20 mouse cellular contexts compared by ENCODE assay signal in the genomic region with DNA sequence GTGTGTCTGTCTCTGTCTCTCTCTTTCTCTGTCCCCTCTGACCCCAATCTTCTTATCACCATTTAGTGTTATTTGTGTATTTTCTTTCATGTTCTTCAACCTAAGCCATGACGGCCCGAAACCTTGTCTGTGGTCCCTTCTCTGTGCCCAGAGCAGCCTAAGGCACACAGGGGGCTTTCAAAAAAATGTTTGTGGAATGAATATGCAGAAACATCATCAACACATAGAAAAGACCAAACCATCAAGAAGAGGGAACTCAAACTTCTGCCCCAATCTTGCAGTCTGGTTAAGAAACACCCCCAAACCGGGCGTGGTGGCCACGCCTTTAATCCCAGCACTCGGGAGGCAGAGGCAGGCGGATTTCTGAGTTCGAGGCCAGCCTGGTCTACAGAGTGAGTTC. TPM values are rescaled to one million over a fixed set of nuclear protein-coding genes. Genes with fewer than 3 reads are reported as not detected.
DNase-seq lines count a peak whose midpoint lies in the region; ATAC-seq and TF ChIP-seq lines count a peak whose summit lies in the region.
"Had no signal": no experiment of that assay in that cellular context is flagged by ENCODE, and none has a peak within 500 bp of the region (broad histone marks: within the 10 kb centered on the region; RNA-seq: fewer than 3 reads in every experiment).

No protein-coding gene starts in this region.

- no peak for ATAC-seq in hindbrain, embryonic 12.5 days (ENCODE audit: low FRiP score)
- ATAC-seq in hindbrain, embryonic 14.5 days (ENCODE audit: low FRiP score): no peak
- no peak for ATAC-seq in embryonic facial prominence, embryonic 14.5 days (ENCODE audit: low read depth)
- ATAC-seq in heart, embryonic 11.5 days (replicated peaks; ENCODE audit: insufficient number of reproducible peaks, low FRiP score, low TSS enrichment): no peak
- no peak for ATAC-seq in liver, embryonic 11.5 days (replicated peaks; ENCODE audit: low FRiP score)

- TF ChIP-seq CTCF in cerebellum, adult 2 months (IDR thresholded peaks at IDR 0.05; ENCODE audit: borderline replicate concordance, insufficient read depth, low read depth, low read length): no peak
- TF ChIP-seq CTCF in ES-Bruce4 (IDR thresholded peaks at IDR 0.05; ENCODE audit: low read depth, low read length): no peak

- H3K9ac ChIP-seq in hindbrain, embryonic 12.5 days: no peak overlapping the region
- H3K9ac ChIP-seq in hindbrain, embryonic 14.5 days: no peak overlapping the region
- H3K9ac ChIP-seq in ES-Bruce4 (ENCODE audit: low read depth, poor library complexity, severe bottlenecking): no peak overlapping the region
- H3K9ac ChIP-seq in embryonic facial prominence, embryonic 14.5 days (ENCODE audit: low read depth, low read length): no peak overlapping the region
- H3K9ac ChIP-seq in heart, embryonic 11.5 days (ENCODE audit: low read depth, low read length): no peak overlapping the region
- H3K9ac ChIP-seq in liver, embryonic 11.5 days (ENCODE audit: low read depth, low read length): no peak overlapping the region
- H3K9ac ChIP-seq: liver, embryonic 14.5 days; lung, embryonic 15.5 days had no signal

- TF ChIP-seq EP300 in ES-Bruce4 (IDR thresholded peaks at IDR 0.05; ENCODE audit: insufficient read depth, low read depth, low read length): no peak

- H3K27me3 ChIP-seq in cerebellum, adult 2 months (ENCODE audit: control insufficient read depth, insufficient read depth, low read length): no peaks in the 10 kb centered on the region
- no peaks in the 10 kb centered on the region for H3K27me3 ChIP-seq in hindbrain, embryonic 12.5 days
- no peaks in the 10 kb centered on the region for H3K27me3 ChIP-seq in hindbrain, embryonic 14.5 days (ENCODE audit: control insufficient read depth, insufficient read depth, low read length)
- H3K27me3 ChIP-seq in ES-Bruce4 (ENCODE audit: control insufficient read depth, insufficient read depth, low read length, poor library complexity, severe bottlenecking): no peaks in the 10 kb centered on the region
- no peaks in the 10 kb centered on the region for H3K27me3 ChIP-seq in embryonic facial prominence, embryonic 14.5 days (replicated peaks; ENCODE audit: control insufficient read depth, insufficient read depth, low read length)
- no peaks in the 10 kb centered on the region for H3K27me3 ChIP-seq in heart, embryonic 11.5 days (ENCODE audit: control insufficient read depth, insufficient read depth, low read length)
- H3K27me3 ChIP-seq in liver, embryonic 11.5 days (replicated peaks; ENCODE audit: control insufficient read depth, insufficient read depth, low read length): 0 out of 2 replicates have a peak, but pooled peaks cover 3% of the 10 kb centered on the region
- H3K27me3 ChIP-seq: lung, embryonic 15.5 days had no signal

- DNase-seq in cerebellum, adult 2 months: no peak
- no peak for DNase-seq in cerebellum, postnatal 4 days (ENCODE audit: low spot score in 2 of 2)
- DNase-seq in hindbrain, embryonic 14.5 days (ENCODE audit: low spot score): no peak
- DNase-seq in embryonic facial prominence, embryonic 14.5 days (ENCODE audit: low spot score): no peak
- no peak for DNase-seq in liver, embryonic 11.5 days (ENCODE audit: low spot score)
- DNase-seq: cerebellum, postnatal 14 days; heart, postnatal 10 days; kidney, adult 11 months; layer of hippocampus, postnatal 36 days; lung, postnatal 4 days; right cerebral cortex, postnatal 25 days; thymus, postnatal 4 days had no signal

- H3K27ac ChIP-seq in cerebellum, adult 2 months (ENCODE audit: insufficient read depth, low read length): peak overlapping the region; percentile 75; the same call in 1 of the 2 replicates
- H3K27ac ChIP-seq in hindbrain, embryonic 12.5 days: peak overlapping the region; percentile 35; the same call in 1 of the 2 replicates
- H3K27ac ChIP-seq in hindbrain, embryonic 14.5 days: no peak overlapping the region
- peak overlapping the region; percentile 99 for H3K27ac ChIP-seq in ES-Bruce4 (ENCODE audit: insufficient read depth, low read length)
- H3K27ac ChIP-seq in embryonic facial prominence, embryonic 14.5 days (replicated peaks; ENCODE audit: low read depth, low read length): 0 out of 2 replicates have a peak overlapping the region, but pooled peaks have one; percentile 11
- no peak overlapping the region for H3K27ac ChIP-seq in heart, embryonic 11.5 days (ENCODE audit: low read depth, low read length)
- no peak overlapping the region for H3K27ac ChIP-seq in liver, embryonic 11.5 days (ENCODE audit: low read depth, low read length)
- H3K27ac ChIP-seq: heart, embryonic 10.5 days; kidney, postnatal 0 days; layer of hippocampus, adult 2 months; liver, embryonic 14.5 days; lung, embryonic 15.5 days had no signal

- H3K36me3 ChIP-seq in hindbrain, embryonic 12.5 days: peaks cover 14% of the 10 kb centered on the region
- H3K36me3 ChIP-seq in hindbrain, embryonic 14.5 days (replicated peaks; ENCODE audit: control insufficient read depth, insufficient read depth): peaks cover 13% of the 10 kb centered on the region
- peaks cover 40% of the 10 kb centered on the region for H3K36me3 ChIP-seq in ES-Bruce4 (ENCODE audit: control insufficient read depth, insufficient read depth, low read length, poor library complexity, severe bottlenecking)
- peaks cover 3% of the 10 kb centered on the region; the same call in 1 of the 2 replicates for H3K36me3 ChIP-seq in embryonic facial prominence, embryonic 14.5 days (ENCODE audit: control insufficient read depth, insufficient read depth, low read length)
- H3K36me3 ChIP-seq in heart, embryonic 11.5 days (ENCODE audit: control insufficient read depth, insufficient read depth, low read length): no peaks in the 10 kb centered on the region
- no peaks in the 10 kb centered on the region for H3K36me3 ChIP-seq in liver, embryonic 11.5 days (ENCODE audit: control insufficient read depth, insufficient read depth, low read length)

- H3K4me2 ChIP-seq in hindbrain, embryonic 12.5 days (replicated peaks): no peak overlapping the region
- no peak overlapping the region for H3K4me2 ChIP-seq in hindbrain, embryonic 14.5 days (replicated peaks)
- no peak overlapping the region for H3K4me2 ChIP-seq in embryonic facial prominence, embryonic 14.5 days (ENCODE audit: low read depth, low read length)
- H3K4me2 ChIP-seq in heart, embryonic 11.5 days: no peak overlapping the region
- H3K4me2 ChIP-seq in liver, embryonic 11.5 days: no peak overlapping the region
- H3K4me2 ChIP-seq: lung, embryonic 15.5 days had no signal

- peaks cover 31% of the 10 kb centered on the region; the same call in 1 of the 2 replicates for H3K4me1 ChIP-seq in cerebellum, adult 2 months (ENCODE audit: control insufficient read depth, insufficient read depth, low read length)
- peaks cover 74% of the 10 kb centered on the region for H3K4me1 ChIP-seq in hindbrain, embryonic 12.5 days
- peaks cover 31% of the 10 kb centered on the region for H3K4me1 ChIP-seq in hindbrain, embryonic 14.5 days (replicated peaks; ENCODE audit: control insufficient read depth, insufficient read depth, low read length)
- H3K4me1 ChIP-seq in ES-Bruce4 (ENCODE audit: control insufficient read depth, insufficient read depth, low read length): peaks cover 5% of the 10 kb centered on the region
- H3K4me1 ChIP-seq in embryonic facial prominence, embryonic 14.5 days (ENCODE audit: control insufficient read depth, insufficient read depth, low read length): peaks cover 10% of the 10 kb centered on the region
- H3K4me1 ChIP-seq in heart, embryonic 11.5 days (ENCODE audit: control insufficient read depth, insufficient read depth, low read length): no peaks in the 10 kb centered on the region
- no peaks in the 10 kb centered on the region for H3K4me1 ChIP-seq in liver, embryonic 11.5 days (replicated peaks; ENCODE audit: control insufficient read depth, insufficient read depth, low read length)

- no peaks in the 10 kb centered on the region for H3K9me3 ChIP-seq in hindbrain, embryonic 12.5 days (replicated peaks)
- H3K9me3 ChIP-seq in hindbrain, embryonic 14.5 days (ENCODE audit: control insufficient read depth, low read length): no peaks in the 10 kb centered on the region
- no peaks in the 10 kb centered on the region for H3K9me3 ChIP-seq in ES-Bruce4 (replicated peaks; ENCODE audit: control insufficient read depth, insufficient read depth, low read length, poor library complexity, severe bottlenecking)
- no peaks in the 10 kb centered on the region for H3K9me3 ChIP-seq in embryonic facial prominence, embryonic 14.5 days (ENCODE audit: control insufficient read depth, low read length)
- H3K9me3 ChIP-seq in heart, embryonic 11.5 days (replicated peaks; ENCODE audit: control insufficient read depth, low read length): no peaks in the 10 kb centered on the region
- no peaks in the 10 kb centered on the region for H3K9me3 ChIP-seq in liver, embryonic 11.5 days (ENCODE audit: control insufficient read depth, low read length)
- H3K9me3 ChIP-seq: heart, embryonic 10.5 days; lung, embryonic 15.5 days had no signal

- TF ChIP-seq POLR2A in cerebellum, adult 2 months (IDR thresholded peaks at IDR 0.05; ENCODE audit: borderline replicate concordance, insufficient read depth, low read length): no peak
- TF ChIP-seq POLR2A in ES-Bruce4 (IDR thresholded peaks at IDR 0.05; ENCODE audit: insufficient read depth, low read length): no peak

- peak overlapping the region; percentile 38 for H3K4me3 ChIP-seq in cerebellum, adult 2 months (replicated peaks; ENCODE audit: insufficient read depth, low read depth, low read length)
- no peak overlapping the region for H3K4me3 ChIP-seq in hindbrain, embryonic 12.5 days
- H3K4me3 ChIP-seq in hindbrain, embryonic 14.5 days (replicated peaks; ENCODE audit: low read length): no peak overlapping the region
- H3K4me3 ChIP-seq in ES-Bruce4 (ENCODE audit: low read depth, low read length): no peak overlapping the region
- no peak overlapping the region for H3K4me3 ChIP-seq in embryonic facial prominence, embryonic 14.5 days (ENCODE audit: low read depth, low read length)
- H3K4me3 ChIP-seq in heart, embryonic 11.5 days (ENCODE audit: low read depth, low read length): no peak overlapping the region
- H3K4me3 ChIP-seq in liver, embryonic 11.5 days (ENCODE audit: low read depth, low read length): no peak overlapping the region
- H3K4me3 ChIP-seq: heart, embryonic 10.5 days; layer of hippocampus, adult 2 months; lung, embryonic 15.5 days had no signal

- WGBS in cerebellum, adult 2 months: 45% methylated on average over 8 of the region's 8 CpGs
- 67% methylated on average over 8 of the region's 8 CpGs for WGBS in hindbrain, embryonic 12.5 days
- 77% methylated on average over 7 of the region's 8 CpGs for WGBS in hindbrain, embryonic 14.5 days
- WGBS in embryonic facial prominence, embryonic 14.5 days: 75% methylated on average over 8 of the region's 8 CpGs
- WGBS in heart, embryonic 11.5 days (ENCODE audit: insufficient replicate concordance): 70% methylated on average over 8 of the region's 8 CpGs
- 68% methylated on average over 8 of the region's 8 CpGs for WGBS in liver, embryonic 11.5 days

RNA-seq across cellular contexts. Expression of a gene that starts 9.7 kb away (rescaled TPM):
- 106 and 115 TPM in 2 replicates for polyA plus RNA-seq in cerebellum, adult 2 months (2012; rRNA removed)
- 60.3 and 60.4 TPM in 2 replicates for polyA plus RNA-seq in hindbrain, embryonic 12.5 days (2016; fragmentation: Nextera tagmentation; extraction: Ambion mirVana)
- 35.1 and 37.9 TPM in 2 replicates for polyA plus RNA-seq in hindbrain, embryonic 14.5 days (2014; fragmentation: Nextera tagmentation; extraction: Ambion mirVana)
- 91.0 and 92.3 TPM in 2 replicates for polyA plus RNA-seq in ES-Bruce4 (2011; ENCODE audit: insufficient read depth, insufficient read length, low read depth, missing spikeins)
- polyA plus RNA-seq in embryonic facial prominence, embryonic 14.5 days (2014; fragmentation: Nextera tagmentation; extraction: Ambion mirVana): 8.2 and 8.8 TPM in 2 replicates
- polyA plus RNA-seq in heart, embryonic 11.5 days (2014; fragmentation: Nextera tagmentation; extraction: Ambion mirVana): 1.7 and 2.8 TPM in 2 replicates
- polyA plus RNA-seq in liver, embryonic 11.5 days (2014; fragmentation: Nextera tagmentation; extraction: Ambion mirVana): 0.96 and 1.7 TPM in 2 replicates

Comparison
In these comparisons a context has a peak if more than half of its experiments do, and no peak if none do; other contexts are left out.
1. H3K27ac ChIP-seq: peak in cerebellum, adult 2 months (single experiment), hindbrain, embryonic 12.5 days (single experiment), ES-Bruce4 (single experiment) and embryonic facial prominence, embryonic 14.5 days (single experiment); none in hindbrain, embryonic 14.5 days (single experiment), heart, embryonic 11.5 days (single experiment) and liver, embryonic 11.5 days (single experiment).